Mouse (Mus musculus) kidney, adult 2 months (tissue): Measurements from ENCODE around the gene Inhbe.

Experiments used
- CTCF ChIP-seq: fragments of 200-500 bp; conservative IDR thresholded peaks from 2 replicates; pipeline ENCODE4 v1.5.1; 2011; ENCODE audit warnings: low read depth, mild to moderate bottlenecking, control low read depth, low read length, moderate library complexity, mixed read lengths; ENCODE audit not compliant: insufficient read depth, insufficient read length
- POLR2A ChIP-seq: fragments of 200-500 bp; IDR thresholded peaks from one replicate; pipeline ENCODE4 v1.6.1; 2011; ENCODE audit warnings: low read depth, low read length, control low read depth

GRCm38 (mm10) chr10:127350594-127351284, 3.5 kb downstream of the Inhbe start:
- TF ChIP-seq CTCF (peak; percentile 86), POLR2A (no peak)
